Mouse (Mus musculus) left cerebral cortex, postnatal 4 days (tissue): Measurements from ENCODE around the gene Olfr1436. TPM values are rescaled to one million over a fixed set of nuclear protein-coding genes. Genes with fewer than 3 reads are reported as not detected.
"Not testable (repeated sequence)": the region's sequence is repeated elsewhere in the genome, so short reads cannot be mapped to it uniquely, and the experiment has no call there.

Experiments used
- DNase-seq: peaks from one replicate; pipeline ENCODE4 v3.0.0-alpha.2; 2022
- intact Hi-C: fragments of 180-260 bp; cut with DNase I; formaldehyde crosslinking; loops from one replicate; pipeline ENCODE4 v1.15.1; 2025
- total RNA-seq, 2 experiments: library from RNA; stranded (reverse); gene quantifications; 2 replicates each; pipeline ENCODE4 v1.2.3; 2021

Olfr1436 gene
- not detected for total RNA-seq

DNA sequence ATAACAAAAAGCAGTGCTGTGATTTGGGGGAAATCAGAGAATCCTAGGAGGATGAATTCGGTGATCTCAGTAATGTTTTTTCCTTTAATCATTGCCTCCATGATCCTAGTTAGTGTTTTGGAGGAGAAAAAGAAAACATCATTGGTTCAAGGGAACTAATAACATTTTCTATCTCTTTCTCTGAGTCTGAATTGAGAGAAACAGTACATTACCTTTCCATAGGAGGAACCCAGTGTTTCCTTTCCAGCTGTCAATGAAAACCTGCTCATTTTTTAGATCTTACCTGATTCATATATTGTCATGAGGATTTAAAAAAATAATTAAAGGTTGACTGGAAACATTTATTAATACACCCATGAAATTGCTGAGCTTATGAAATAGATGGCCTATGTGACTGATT lies at the start of gene Olfr1436:
Gene Olfr1436, minus strand, starts transcription at position 101 of the 400 bp plus-strand sequence.
- DNase-seq, intact Hi-C loops: not testable (repeated sequence)

DNA sequence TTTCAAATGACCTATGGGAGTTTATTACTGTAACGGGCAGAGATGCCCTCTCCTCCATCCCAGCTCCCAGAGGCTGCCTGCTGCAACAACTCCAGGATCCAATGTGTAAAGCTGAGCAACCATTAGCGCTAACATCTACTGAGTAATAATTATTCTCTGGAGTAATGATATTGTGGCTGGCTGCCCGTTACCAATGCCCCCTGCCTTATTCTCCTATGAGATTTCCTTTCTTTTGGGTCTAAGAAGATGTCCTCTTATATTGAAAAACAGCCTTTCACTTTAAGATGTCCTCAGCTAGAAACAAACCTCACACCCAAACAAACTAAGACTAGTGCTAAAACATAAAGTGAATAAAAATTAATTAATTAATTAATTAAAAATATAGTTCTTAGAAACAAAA lies 36.9 kb upstream of the Olfr1436 start, which contains the start of gene Olfr1438-ps1:
Gene Olfr1438-ps1, minus strand, starts transcription at position 101 of the 400 bp plus-strand sequence.
- DNase-seq = no peak
- intact Hi-C loops = no loop called here

DNA sequence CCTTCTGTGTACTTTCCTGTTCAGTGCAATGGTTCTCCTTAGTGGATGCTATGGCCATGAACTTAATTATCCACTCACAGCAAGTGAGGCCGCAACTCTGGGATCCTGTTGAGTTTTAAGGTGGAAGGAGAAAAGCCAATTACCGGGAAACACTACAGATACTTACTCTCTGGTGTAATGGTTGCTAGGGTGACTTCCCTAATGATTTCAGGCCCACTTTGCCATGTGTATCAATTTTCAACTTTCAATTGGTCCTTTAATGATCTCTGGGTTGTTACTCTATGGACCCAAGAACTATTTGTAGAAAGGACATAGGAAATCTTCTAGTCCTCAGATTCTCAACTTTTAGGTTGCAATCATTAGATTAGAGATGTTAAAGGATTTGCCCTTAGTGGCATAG lies 26.1 kb upstream of the Olfr1436 start, which contains the start of gene Olfr1437:
Gene Olfr1437, minus strand, starts transcription at position 101 of the 400 bp plus-strand sequence.
- intact Hi-C loops = no loop called here
- DNase-seq = no peak

DNA sequence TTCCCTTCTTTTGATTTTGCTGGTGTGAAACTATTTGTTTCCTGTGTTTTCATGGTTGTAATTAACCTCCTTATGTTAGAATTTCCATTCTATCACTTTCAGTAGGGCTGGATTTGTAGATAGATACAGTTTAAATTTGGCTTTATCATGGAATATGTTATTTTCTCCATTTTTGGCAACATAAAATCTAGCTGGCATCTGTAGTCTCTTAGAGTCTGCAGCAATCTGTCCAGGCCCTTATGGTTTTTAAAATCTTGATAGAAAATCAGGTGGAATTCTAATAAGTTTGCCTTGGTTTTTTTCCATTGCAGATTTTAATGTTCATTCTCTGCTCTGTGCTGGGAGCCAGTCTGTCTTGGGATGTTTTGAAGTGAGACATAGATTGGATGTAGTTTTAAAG lies 6.0 kb downstream of the Olfr1436 start:
- intact Hi-C loops = no loop called here
- DNase-seq = no peak

DNA sequence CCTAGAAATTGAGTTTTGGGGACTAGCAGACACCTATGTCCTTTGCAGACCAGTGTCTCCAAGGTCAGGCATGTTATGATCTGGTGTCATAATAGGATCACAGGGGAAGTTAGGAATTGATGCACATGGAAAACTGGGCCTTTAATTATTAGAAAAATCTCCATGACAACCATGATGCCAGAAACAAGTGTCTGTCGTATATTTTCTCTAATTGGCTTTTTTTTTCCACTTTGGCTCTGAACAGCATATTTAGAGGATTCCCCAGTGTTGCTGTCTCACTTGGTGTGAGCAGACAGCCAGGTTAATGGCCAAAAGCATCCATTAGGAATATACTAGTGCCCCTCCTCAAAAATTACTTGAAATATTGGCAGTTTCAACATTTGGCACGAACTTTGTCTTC lies 19.4 kb downstream of the Olfr1436 start, which contains the start of gene Olfr1434:
Gene Olfr1434, plus strand, starts transcription at position 301 of the 400 bp plus-strand sequence.
- intact Hi-C loops = no loop called here
- no peak for DNase-seq

DNA sequence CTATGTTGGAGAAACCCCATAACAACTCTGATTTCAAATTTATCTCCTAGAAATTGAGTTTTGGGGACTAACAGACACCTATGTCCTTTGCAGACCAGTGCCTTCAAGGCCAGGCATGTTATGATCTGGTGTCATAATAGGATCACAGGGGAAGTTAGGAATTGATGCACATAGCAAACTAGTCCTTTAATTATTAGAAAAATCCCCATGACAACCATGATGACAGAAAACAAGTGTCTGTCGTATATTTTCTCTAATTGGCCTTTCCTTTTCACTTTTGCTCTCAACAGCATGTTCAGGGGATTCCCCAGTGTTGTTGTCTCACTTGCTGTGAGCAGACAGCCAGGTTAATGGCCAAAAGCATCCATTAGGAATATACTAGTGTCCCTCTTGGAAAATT lies 38.2 kb downstream of the Olfr1436 start, which contains the start of gene Olfr235:
Gene Olfr235, plus strand, starts transcription at position 301 of the 400 bp plus-strand sequence.
- intact Hi-C loops = no loop called here
- no peak for DNase-seq

Other genes starting within 250 kb of the Olfr1436 start
- not detected for gene Olfr1424, start 236.4 kb downstream of the Olfr1436 start, total RNA-seq
- not detected for gene Olfr1425, start 221.4 kb downstream of the Olfr1436 start, total RNA-seq
- not detected for gene Olfr1426, start 207.1 kb downstream of the Olfr1436 start, total RNA-seq
- gene Olfr1427, start 195.8 kb downstream of the Olfr1436 start, total RNA-seq = not detected
- not detected for gene Olfr1428, start 183.2 kb downstream of the Olfr1436 start, total RNA-seq
- gene Olfr76, start 175.9 kb downstream of the Olfr1436 start, total RNA-seq = not detected
- gene Olfr1555-ps1, start 129.0 kb downstream of the Olfr1436 start, total RNA-seq = not detected
- not detected for gene Olfr1431, start 98.5 kb downstream of the Olfr1436 start, total RNA-seq
- gene Olfr1432, start 66.5 kb downstream of the Olfr1436 start, total RNA-seq = not detected
- gene Olfr262, start 57.5 kb downstream of the Olfr1436 start, total RNA-seq = not detected
- under 1 TPM in 1 of 2 experiments, not detected in 1; 0.18 TPM for gene Olfr235, start 38.1 kb downstream of the Olfr1436 start, total RNA-seq
- not detected for gene Olfr1434, start 19.3 kb downstream of the Olfr1436 start, total RNA-seq
- not detected for gene Olfr1437, start 26.0 kb upstream of the Olfr1436 start, total RNA-seq
- not detected for gene Olfr1438-ps1, start 36.8 kb upstream of the Olfr1436 start, total RNA-seq
- gene Olfr1440, start 88.1 kb upstream of the Olfr1436 start, total RNA-seq = not detected
- gene Olfr1441, start 118.3 kb upstream of the Olfr1436 start, total RNA-seq = not detected
- not detected for gene Pfpl, start 128.8 kb upstream of the Olfr1436 start, total RNA-seq
- 1 to 10 TPM; 3.7 to 5.0 TPM for gene Mpeg1, start 161.6 kb upstream of the Olfr1436 start, total RNA-seq
- gene Dtx4, start 202.3 kb upstream of the Olfr1436 start, total RNA-seq = 100 to 1,000 TPM; 124 to 146 TPM
- gene Fam111a, start 246.6 kb upstream of the Olfr1436 start, total RNA-seq = 1 to 10 TPM; 6.3 to 7.6 TPM